Mouse (Mus musculus): ENCODE results near the gene Hnrnpc.

The Hnrnpc gene

DNA sequence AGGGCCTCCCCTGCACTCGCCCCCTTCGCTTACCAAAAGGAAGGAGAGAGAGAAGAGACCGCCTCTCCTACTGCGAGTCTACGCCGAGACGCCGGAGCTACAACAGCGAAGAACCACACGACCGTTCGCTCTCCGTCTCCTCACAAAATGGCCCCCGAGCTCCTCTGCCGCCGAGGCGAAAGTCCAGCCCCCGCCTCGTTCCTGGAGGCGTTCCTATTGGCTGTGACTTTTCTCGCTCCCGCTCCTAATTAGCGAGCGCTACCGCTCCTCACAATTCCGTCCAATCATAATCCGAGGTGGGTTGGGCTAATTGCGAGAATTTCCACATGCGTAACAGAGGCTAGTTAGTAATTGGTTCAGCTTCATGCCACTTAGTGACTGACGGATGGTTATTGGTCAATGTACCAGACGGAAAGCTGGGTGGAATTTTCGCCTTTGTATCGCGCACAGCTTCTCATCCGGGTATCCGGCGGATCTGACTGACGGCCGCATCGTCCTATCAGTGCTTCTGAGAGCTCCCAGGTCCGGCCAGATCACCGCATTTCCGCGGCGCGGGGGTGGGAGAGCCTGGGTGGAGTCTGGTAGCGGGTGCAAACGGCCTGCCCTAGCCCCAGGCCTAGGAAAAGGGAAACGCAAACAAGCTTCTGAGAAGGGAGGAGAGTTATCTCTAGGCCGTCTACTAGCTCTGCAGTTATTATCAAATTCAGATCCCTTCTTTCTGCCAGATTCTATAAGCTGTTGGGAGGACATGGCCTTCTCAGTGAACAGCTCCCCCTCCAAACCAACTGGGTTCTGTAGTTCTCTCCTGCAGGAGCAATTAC, at the start of gene Hnrnpc:
Gene Hnrnpc (minus strand): TSS at position 173 of the 821 bp plus-strand sequence.
- DNase-seq: peak; percentile 99

GRCm38 (mm10) chr14:52152613-52153012, 48.8 kb upstream of the Hnrnpc start:
- no peak for DNase-seq

GRCm38 (mm10) chr14:52152179-52152578, 48.4 kb upstream of the Hnrnpc start:
- DNase-seq: no peak

DNA sequence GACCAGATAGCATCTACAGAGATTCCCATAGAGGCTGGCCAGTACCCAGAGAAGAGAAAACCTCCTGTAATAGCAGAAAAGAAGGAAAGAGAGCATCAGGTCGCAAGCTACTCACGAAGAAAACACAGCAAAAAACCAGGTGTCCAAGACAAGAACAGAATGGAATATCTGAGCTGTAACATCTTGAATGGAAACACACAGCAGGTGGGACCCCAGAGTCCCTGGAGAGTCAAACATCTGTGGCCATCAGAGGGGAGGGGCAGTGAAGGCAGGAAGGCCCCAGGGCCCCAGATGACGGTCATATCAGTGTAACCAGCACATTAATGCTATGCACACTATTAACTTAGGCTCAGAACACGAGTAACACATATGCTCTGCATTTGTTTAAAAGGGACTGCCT, 46.1 kb upstream of the Hnrnpc start:
- DNase-seq: no peak

- peak in 1 of 2 experiments; percentile 39 for DNase-seq
These were observed 42.7 kb upstream of the Hnrnpc start for GRCm38 (mm10) chr14:52146540-52146939.

GRCm38 (mm10) chr14:52144165-52144564, 40.3 kb upstream of the Hnrnpc start:
- no peak for DNase-seq

DNA sequence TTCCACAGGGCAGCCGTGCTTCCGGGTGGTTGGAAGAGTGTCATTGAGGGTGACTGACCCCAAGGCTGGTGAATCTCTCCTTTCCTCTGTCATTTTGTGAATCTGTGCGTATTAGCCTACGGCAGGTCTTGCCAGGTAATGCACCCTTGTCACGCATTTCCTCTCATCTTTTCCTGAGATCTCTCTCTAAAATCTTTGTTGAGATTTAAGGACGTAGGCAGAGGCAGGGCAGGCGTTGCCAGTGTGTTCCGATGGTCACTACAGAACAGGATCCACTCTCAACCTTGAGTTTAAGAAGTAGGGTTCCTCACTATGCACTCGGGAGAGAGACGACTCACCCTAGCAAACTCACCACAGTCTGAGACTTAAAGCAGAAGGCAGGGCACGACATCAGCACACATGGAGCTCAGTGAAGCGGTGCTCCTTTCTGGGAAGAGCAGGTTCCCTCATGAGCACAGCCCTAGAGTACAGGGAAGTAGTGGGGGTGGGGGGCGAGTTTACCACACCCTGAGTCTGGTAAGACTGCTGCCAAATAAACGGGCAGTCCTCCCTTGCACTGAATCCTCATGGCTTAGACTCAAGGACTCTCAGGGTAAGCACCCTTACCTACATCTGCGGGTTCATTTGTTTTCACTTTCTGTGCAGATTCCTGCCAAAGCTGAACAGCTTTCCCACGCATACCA, 37.8 kb upstream of the Hnrnpc start:
- DNase-seq: peak in 1 of 2 experiments; percentile 10

DNA sequence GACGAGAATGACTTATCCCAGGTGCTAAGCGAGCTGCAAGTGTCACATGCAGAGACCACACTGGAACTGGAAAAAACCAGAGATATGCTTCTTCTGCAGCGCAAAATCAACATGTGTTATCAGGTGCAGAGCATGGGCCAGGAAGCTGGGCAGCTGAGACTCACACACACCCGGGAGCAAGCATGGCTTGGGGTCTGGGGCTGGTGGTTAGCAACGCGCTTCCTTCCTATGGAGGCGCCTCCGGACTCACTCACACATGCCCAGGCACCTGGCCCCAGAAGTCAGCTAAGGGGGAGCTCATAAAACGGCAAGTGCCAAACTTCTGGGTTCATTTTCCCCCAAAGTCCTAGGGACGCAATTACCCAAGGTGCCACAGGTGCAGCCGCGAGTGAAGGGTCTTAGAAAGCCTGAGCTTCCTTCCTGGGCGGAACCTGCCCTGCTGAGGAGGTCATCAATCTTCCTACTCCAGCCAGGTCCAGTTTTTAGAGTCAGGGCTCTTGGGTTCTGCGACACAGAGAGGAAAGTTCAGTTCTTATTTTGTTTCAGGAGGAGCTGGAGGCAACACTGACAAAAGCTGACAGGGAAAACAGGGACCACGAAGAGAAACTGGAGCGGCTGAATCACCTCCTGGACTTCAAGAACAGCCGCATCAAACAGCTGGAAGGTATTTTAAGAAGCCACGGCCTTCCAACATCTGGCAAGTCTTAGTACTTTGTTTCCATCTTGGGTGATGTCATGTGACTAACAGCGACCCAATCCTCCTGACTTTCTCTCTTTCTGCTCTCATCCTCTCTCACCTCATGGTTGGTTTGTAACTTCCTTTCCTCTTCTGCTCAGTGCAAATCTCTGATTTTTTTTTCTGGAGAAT, 37.0 kb upstream of the Hnrnpc start:
- peak; percentile 18 to 35 for DNase-seq

GRCm38 (mm10) chr14:52133584-52133983, 29.8 kb upstream of the Hnrnpc start:
- DNase-seq: no peak

DNA sequence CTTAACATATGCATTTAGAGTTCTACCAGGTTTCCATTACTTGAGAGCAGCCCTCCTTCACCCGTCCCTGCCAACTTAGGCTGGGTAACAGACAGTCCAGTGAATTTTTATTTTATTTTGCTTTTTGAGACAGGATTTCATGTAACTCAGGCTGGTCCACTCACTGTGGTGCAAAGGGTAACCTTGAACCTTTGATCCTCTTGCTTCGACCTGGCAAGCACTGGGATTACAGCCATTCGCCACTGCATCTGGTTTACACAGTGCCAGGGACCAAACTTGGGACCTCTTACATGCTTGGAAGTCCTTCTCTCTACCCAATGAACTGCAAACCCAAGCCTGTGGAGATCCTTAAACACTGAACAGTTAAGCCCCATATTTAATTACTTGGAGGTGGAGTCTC, 20.8 kb upstream of the Hnrnpc start:
- DNase-seq: no peak

DNA sequence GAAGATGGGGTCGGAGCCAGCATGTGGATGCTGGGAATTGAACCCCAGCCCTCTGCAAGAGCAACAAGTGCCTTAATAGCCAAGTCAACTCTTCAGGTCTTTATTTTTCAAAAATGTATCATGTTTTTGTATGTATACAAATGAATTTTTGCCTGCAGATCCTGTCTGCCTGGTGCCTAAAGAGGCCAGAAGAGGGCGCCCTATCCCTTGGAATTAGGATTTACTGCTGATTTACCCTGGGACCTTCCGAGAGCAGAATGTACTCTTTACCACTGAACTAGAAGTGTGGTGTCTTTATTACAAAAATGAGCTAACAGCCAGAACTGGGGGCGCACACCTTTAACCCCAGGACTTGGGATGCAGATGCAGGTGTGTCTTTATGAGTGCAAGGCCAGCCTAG, 20.1 kb upstream of the Hnrnpc start:
- peak; percentile 50 to 76 for DNase-seq

GRCm38 (mm10) chr14:52120169-52120568, 16.3 kb upstream of the Hnrnpc start:
- no peak for DNase-seq

DNA sequence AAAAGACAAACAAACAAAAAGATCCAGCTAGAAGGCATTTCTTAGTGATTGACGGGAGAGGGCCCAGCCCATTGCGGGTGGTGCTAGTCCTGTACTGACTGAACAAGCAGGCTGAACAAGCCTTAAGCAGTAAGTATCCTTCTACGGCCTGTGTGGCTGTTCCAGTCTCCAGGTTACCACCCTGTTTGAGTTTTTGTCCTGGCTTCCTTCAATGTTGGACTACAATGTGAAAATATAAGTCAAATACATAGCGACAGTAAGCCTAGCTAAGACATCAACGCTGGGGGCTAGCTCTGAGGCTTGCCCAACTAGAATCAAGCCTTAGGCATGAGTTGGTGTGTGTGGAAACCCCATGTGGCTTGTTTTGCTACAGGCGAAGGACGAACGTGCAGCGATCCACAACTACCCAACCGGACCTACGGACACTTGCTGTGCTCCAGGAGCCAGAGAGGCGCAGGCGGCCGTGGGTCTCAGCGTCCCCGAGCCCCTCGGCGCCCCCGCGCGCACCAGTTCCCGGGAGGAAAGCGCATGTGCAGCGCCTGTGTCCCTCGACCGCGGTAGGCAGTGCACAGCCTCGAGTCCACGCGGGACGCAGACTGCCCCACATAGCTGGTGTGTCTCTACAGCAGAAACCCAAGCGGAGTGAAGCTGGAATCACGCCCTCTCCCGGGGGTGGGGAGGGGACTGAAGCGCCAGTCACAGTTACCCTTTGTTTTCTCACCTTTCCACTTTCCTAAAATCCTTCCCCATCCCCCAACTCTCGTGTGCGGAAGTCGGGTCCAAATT, 15.2 kb upstream of the Hnrnpc start:
- peak in 1 of 2 experiments; percentile 33 for DNase-seq

GRCm38 (mm10) chr14:52118456-52118822, 14.6 kb upstream of the Hnrnpc start:
- DNase-seq: no peak

- no peak for DNase-seq
These were observed 13.4 kb upstream of the Hnrnpc start for GRCm38 (mm10) chr14:52117241-52117640.

DNA sequence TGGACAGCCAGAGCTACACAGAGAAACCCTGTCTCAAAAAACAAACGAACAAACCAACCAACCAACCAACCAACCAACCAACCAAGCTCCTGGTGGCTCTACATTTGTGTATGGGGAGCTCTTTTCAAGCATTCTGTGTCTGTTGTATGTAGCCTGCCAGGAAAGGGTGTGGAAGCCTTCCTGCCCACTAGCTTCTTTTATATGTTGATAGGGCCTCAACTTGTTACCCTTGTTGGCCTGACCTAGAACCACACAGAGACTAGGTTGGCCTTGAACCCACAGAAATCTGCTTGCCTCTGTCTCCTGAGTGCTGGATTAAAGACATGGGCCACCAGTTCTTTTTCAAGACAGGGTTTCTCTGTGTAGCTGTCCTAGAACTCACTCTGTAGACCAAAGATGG, 10.3 kb upstream of the Hnrnpc start:
- DNase-seq: no peak

DNA sequence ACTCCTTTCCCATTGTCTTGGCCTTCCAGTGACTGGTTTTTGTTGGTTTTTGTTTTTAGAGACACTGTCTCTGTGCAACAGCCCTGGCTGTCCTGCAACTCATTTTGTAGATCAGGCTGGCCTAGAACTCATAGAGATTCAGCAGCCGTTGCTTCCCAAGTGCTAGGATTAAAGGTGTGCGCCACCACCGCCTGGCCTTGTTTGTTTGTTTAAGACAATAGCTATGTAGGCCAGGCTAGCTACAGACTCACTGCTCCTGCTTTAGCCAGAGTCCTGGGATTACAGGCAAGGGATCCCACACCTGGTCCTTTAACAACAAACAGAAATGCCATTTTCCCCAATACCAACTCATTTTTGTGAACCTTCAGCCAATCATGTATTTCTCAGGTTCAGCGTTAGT, 6.5 kb upstream of the Hnrnpc start, which contains the start of gene Rpgrip1:
Gene Rpgrip1 (plus strand): TSS at position 359 of the 400 bp plus-strand sequence.
- DNase-seq: no peak

DNA sequence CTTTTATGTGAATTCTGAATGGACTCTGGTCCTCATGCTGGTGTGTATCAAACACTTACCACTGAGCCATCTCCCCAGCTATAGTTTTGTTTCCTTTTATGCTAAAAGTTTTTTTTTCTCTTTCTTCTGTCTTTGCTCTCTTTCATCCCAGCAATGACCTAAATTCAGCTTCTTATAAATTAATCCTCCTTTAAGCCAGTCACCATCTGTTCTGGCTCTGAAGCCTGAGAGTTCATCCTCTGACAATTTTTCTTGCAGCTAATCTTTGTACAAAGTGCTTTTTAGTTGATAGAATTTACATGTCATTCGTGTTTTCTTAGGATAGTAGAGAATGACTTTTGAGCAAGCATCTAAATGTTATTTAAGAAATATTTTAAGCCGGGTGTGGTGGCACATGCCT, 4.2 kb upstream of the Hnrnpc start:
- DNase-seq: no peak

DNA sequence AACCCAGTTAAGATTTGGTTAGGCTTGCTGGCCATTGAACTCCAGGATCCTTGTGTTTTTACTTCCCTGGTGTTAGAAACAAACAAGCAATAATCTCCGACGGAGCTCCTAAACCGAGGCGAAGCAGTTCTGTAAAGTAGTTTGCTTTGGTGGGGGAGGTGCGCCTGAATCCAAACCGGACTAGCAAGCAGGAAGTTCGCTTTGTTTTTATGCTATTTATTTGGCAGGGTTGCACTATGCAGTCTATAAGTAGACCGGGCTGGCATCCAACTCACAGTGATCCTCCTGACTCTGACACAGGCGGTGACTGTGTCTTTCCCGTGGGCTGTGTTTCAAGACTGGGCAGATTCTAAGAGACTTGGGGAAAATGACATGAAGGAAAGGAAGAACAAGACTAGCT, 2.9 kb upstream of the Hnrnpc start:
- DNase-seq: peak in 1 of 2 experiments; percentile 11

- DNase-seq: no peak
These were observed 1.5 kb upstream of the Hnrnpc start for GRCm38 (mm10) chr14:52105308-52105707.

GRCm38 (mm10) chr14:52104677-52105285, 953 bp upstream of the Hnrnpc start:
- DNase-seq: no peak

DNA sequence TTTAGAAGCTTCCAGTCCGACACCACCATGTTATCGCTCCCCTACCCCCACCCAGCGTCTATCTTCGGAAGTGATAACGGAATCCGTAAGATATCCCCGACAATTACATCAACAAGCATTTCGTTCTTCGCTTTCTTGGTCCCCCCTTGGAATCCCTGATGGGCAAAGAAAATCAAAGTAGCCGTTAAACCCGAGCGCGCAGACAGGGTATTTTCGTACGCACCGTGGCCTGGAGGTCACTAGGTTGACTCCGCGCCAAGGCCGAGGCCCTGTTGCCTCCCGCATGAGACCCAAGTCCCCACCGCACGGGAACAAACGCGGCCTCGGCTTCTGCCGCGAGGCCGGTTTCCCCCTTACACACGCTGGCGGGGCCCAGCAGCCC, 363 bp downstream of the Hnrnpc start:
- DNase-seq: no peak

All from spleen, adult 18-20 months (tissue).